Mouse (Mus musculus): Measurements from ENCODE around the gene Lipk.
A peak's percentile ranks its signal among the peaks of the same experiment; 100 is the strongest.

Lipk gene

DNA sequence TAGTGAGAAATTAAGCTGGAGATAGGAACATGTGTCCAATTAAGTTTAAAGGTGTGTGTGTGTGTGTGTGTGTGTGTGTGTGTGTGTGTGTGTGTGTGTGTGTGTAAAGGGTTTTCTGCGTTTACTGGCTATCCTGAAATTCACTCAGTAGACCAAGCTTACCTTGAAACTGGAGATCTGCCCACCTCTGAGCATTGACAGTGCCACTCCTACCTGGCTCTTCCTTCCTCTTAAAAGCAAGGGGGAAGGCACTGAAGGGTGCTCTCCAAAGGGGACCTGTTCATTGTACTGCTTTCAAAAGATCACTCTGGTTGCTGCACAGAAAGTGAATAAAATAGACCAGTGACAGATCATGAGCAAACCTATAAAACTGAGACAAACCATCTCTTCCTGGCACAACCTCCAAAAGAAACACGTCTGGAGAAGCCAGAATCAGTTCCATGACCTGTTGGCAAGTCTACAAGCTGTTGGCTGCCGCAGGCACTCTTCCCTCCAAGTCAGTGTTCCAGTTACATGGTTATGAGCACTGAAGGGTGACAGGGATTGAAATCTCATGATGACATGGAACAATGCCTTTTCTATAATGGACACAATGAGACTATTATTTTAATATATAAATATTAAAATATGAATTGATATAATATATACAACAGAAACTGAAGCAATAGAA, 81.1 kb downstream of the Lipk start:
- Histone ChIP-seq H3K27me3 (ENCODE audit: control insufficient read depth, insufficient read depth, low read length, poor library complexity, severe bottlenecking) (no peaks in the 10 kb centered on the region; the same call in 1 of the 2 replicates), H3K36me3 (ENCODE audit: control insufficient read depth, insufficient read depth, low read length, poor library complexity, severe bottlenecking) (no peaks in the 10 kb centered on the region)
- DNase-seq (ENCODE audit: low read depth, low spot score), result no peak

DNA sequence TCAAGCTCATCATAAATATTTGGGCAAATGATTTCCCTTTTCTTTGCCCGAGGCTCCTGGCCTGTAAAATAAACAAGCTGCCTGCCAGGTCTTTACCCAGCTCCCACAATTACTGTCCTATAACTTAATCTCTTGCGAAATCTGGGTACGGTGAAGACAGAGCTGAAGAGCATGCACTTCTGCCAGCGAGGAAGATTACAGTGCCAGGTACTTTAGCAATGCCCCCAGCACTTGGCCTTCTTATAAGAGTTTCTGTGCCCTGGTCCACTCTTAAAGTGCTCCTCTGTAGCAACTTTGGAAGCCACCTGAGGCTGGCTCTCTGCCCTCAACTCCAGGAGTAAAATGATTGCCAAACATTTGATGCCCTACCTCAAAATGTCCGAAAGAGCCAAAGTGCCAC, 87.3 kb downstream of the Lipk start:
- DNase-seq (ENCODE audit: low read depth, low spot score), result no peak
- H3K36me3 ChIP-seq (ENCODE audit: control insufficient read depth, insufficient read depth, low read length, poor library complexity, severe bottlenecking), result no peaks in the 10 kb centered on the region
- H3K27me3 ChIP-seq (ENCODE audit: control insufficient read depth, insufficient read depth, low read length, poor library complexity, severe bottlenecking), result no peaks in the 10 kb centered on the region; the same call in 1 of the 2 replicates

DNA sequence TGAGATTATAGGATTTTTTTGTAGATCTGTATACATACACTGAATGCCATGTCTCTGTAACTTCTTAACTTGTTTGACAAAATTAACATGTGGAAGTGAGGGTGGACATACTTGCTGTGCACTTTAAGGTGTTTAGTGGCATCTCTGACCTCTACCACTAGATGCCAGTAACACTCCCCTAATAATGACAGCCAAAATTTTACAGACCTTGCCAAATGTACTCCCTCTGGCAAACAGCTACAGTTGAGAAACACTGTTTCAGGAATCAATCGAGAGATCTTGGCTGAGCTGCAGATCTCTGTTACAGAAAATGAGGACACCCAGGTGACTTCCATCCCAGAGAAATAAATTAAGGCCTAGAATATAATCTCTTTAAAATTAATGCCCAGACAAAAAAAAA, 88.1 kb downstream of the Lipk start:
- peak; percentile 9 for DNase-seq (ENCODE audit: low read depth, low spot score)
- Histone ChIP-seq H3K27me3 (ENCODE audit: control insufficient read depth, insufficient read depth, low read length, poor library complexity, severe bottlenecking) (no peaks in the 10 kb centered on the region; the same call in 1 of the 2 replicates), H3K36me3 (ENCODE audit: control insufficient read depth, insufficient read depth, low read length, poor library complexity, severe bottlenecking) (no peaks in the 10 kb centered on the region)

Data from splenic B cell, adult 2 months (primary cell).